25 mouse cellular contexts compared by ENCODE assay signal in the genomic region with DNA sequence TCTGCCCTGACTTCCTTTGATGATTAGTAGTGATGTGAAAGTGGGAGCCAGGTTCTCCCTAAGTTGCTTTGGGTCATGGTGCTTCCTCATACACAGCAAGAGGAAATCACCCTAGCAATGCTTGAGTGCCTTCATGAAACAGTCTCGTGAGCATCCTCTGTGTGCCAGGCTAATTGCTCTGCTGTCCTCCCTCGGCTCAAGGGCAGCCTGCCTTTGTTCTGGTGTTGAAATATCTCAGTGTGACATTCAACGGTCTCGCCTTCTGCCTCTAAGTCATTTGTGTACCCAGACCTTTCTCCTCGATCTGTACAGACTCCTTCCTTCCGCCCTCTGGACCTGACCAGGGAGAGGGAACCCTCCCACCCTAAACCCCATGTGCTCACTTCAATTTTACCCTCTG. TPM values are rescaled to one million over a fixed set of nuclear protein-coding genes. Genes with fewer than 3 reads are reported as not detected.
DNase-seq lines count a peak whose midpoint lies in the region; ATAC-seq lines count a peak whose summit lies in the region.
"Had no signal": no experiment of that assay in that cellular context is flagged by ENCODE, and none has a peak within 500 bp of the region (broad histone marks: within the 10 kb centered on the region; RNA-seq: fewer than 3 reads in every experiment).

No protein-coding gene starts in this region.

- H3K9me3 ChIP-seq in megakaryocyte, embryonic 14.5 days: peaks cover 90% of the 10 kb centered on the region
- H3K9me3 ChIP-seq: embryonic facial prominence, embryonic 12.5 days; embryonic facial prominence, embryonic 15.5 days; hindbrain, embryonic 10.5 days; hindbrain, embryonic 13.5 days had no signal

- H3K27me3 ChIP-seq in megakaryocyte, embryonic 14.5 days (replicated peaks): no peaks in the 10 kb centered on the region
- H3K27me3 ChIP-seq: embryonic facial prominence, embryonic 12.5 days; embryonic facial prominence, embryonic 15.5 days; hindbrain, embryonic 13.5 days had no signal

- no peak for ATAC-seq in megakaryocyte, adult 5-6 weeks (ENCODE audit: poor library complexity, severe bottlenecking)
- ATAC-seq: CD4-positive, CD25-positive, alpha-beta regulatory T cell, adult 4 months; forebrain, embryonic 14.5 days; forebrain, postnatal 0 days; hindbrain, embryonic 16.5 days; intestine, embryonic 16.5 days had no signal

- no peaks in the 10 kb centered on the region for H3K36me3 ChIP-seq in megakaryocyte, embryonic 14.5 days (replicated peaks; ENCODE audit: low read length)
- H3K36me3 ChIP-seq: embryonic facial prominence, embryonic 12.5 days; embryonic facial prominence, embryonic 15.5 days; hindbrain, embryonic 10.5 days; hindbrain, embryonic 13.5 days had no signal

- H3K4me3 ChIP-seq in megakaryocyte, embryonic 14.5 days (replicated peaks): peak overlapping the region; percentile 0
- H3K4me3 ChIP-seq: embryonic facial prominence, embryonic 12.5 days; embryonic facial prominence, embryonic 15.5 days; gastrocnemius, adult 2 months; hindbrain, embryonic 10.5 days; hindbrain, embryonic 13.5 days had no signal

- H3K4me1 ChIP-seq in megakaryocyte, embryonic 14.5 days: no peaks in the 10 kb centered on the region
- H3K4me1 ChIP-seq: embryonic facial prominence, embryonic 15.5 days had no signal

- DNase-seq in ZHBTc4 (ENCODE audit: low read depth, low spot score): peak; percentile 68
- peak; percentile 45 for DNase-seq in adrenal gland, postnatal 14 days
- DNase-seq in urinary bladder, postnatal 14 days (ENCODE audit: low spot score): no peak
- no peak for DNase-seq in kidney, adult 9 months
- DNase-seq: cerebellum, adult 11 months; cerebellum, adult 2 months; cerebellum, adult 9-11 months; cerebellum, postnatal 25 days; forebrain, postnatal 0 days; gastrocnemius, adult 2 months; gastrocnemius, postnatal 14 days; heart, adult 11 months had no signal

RNA-seq across cellular contexts. Expression of gene Ajap1, which starts 31.5 kb away (rescaled TPM):
- polyA plus RNA-seq in megakaryocyte, embryonic 14.5 days (2012; ENCODE audit: insufficient read depth, low replicate concordance): 0.34 TPM in 1 of 2 replicates, not detected in the other
- not detected in 2 replicates for total RNA-seq in megakaryocyte, adult 5-6 weeks (2015)
- total RNA-seq in megakaryocyte, adult 5-6 weeks (2017): not detected in 2 replicates
- total RNA-seq in adrenal gland, postnatal 14 days (2021): 3.2 and 3.3 TPM in 2 replicates
- total RNA-seq: common myeloid progenitor, adult 5-6 weeks had no signal
- polyA plus RNA-seq: CD4-positive, CD25-positive, alpha-beta regulatory T cell, adult 4 months; heart, embryonic 14.5 days; heart, postnatal 0 days had no signal

Comparison
In these comparisons a context has a peak if more than half of its experiments do, and no peak if none do; other contexts are left out.
1. DNase-seq: peak in ZHBTc4 (single experiment) and adrenal gland, postnatal 14 days (single experiment); none in urinary bladder, postnatal 14 days (single experiment) and kidney, adult 9 months (single experiment).